ENCODE assay signal across 16 mouse cellular contexts in genomic region chr12:31263921-31264320, GRCm38 (mm10). TPM values are rescaled to one million over a fixed set of nuclear protein-coding genes. Genes with fewer than 3 reads are reported as not detected.
DNase-seq lines count a peak whose midpoint lies in the region; ATAC-seq and TF ChIP-seq lines count a peak whose summit lies in the region.
"Had no signal": no experiment of that assay in that cellular context is flagged by ENCODE, and none has a peak within 500 bp of the region (broad histone marks: within the 10 kb centered on the region; RNA-seq: fewer than 3 reads in every experiment).

No protein-coding gene starts in this region.

- no peaks in the 10 kb centered on the region for H3K27me3 ChIP-seq in heart, embryonic 11.5 days (ENCODE audit: control insufficient read depth, insufficient read depth, low read length)
- peaks cover 38% of the 10 kb centered on the region for H3K27me3 ChIP-seq in E14TG2a.4 (ENCODE audit: insufficient read depth, low read length)
- H3K27me3 ChIP-seq in liver, embryonic 11.5 days (replicated peaks; ENCODE audit: control insufficient read depth, insufficient read depth, low read length), result peaks cover 33% of the 10 kb centered on the region

- no peak overlapping the region for H3K27ac ChIP-seq in heart, embryonic 11.5 days (ENCODE audit: low read depth, low read length)
- no peak overlapping the region for H3K27ac ChIP-seq in liver, embryonic 11.5 days (ENCODE audit: low read depth, low read length)
- H3K27ac ChIP-seq: hindbrain, postnatal 0 days had no signal

- no peak for ATAC-seq in heart, embryonic 11.5 days (replicated peaks; ENCODE audit: insufficient number of reproducible peaks, low FRiP score, low TSS enrichment)
- no peak for ATAC-seq in liver, embryonic 11.5 days (replicated peaks; ENCODE audit: low FRiP score)

- no peak for TF ChIP-seq CTCF in E14TG2a.4 (conservative IDR thresholded peaks at IDR 0.05; ENCODE audit: low read length)

- H3K4me1 ChIP-seq in heart, embryonic 11.5 days (ENCODE audit: control insufficient read depth, insufficient read depth, low read length), result peaks cover 41% of the 10 kb centered on the region
- H3K4me1 ChIP-seq in E14TG2a.4 (replicated peaks; ENCODE audit: low read depth, low read length), result peaks cover 75% of the 10 kb centered on the region
- no peaks in the 10 kb centered on the region; the same call in 1 of the 2 replicates for H3K4me1 ChIP-seq in liver, embryonic 11.5 days (replicated peaks; ENCODE audit: control insufficient read depth, insufficient read depth, low read length)

- peak overlapping the region; percentile 78 for H3K4me2 ChIP-seq in heart, embryonic 11.5 days
- no peak overlapping the region for H3K4me2 ChIP-seq in liver, embryonic 11.5 days

- H3K4me3 ChIP-seq in heart, embryonic 11.5 days (ENCODE audit: low read depth, low read length), result no peak overlapping the region
- peak overlapping the region; percentile 87; the same call in 1 of the 2 replicates for H3K4me3 ChIP-seq in E14TG2a.4 (replicated peaks; ENCODE audit: low read length)
- H3K4me3 ChIP-seq in liver, embryonic 11.5 days (ENCODE audit: low read depth, low read length), result no peak overlapping the region

- DNase-seq in heart, adult 18-20 months, result no peak
- peak; percentile 89 for DNase-seq in kidney, adult 11 months
- peak; percentile 60 to 77 for DNase-seq in kidney, postnatal 4 days
- no peak for DNase-seq in liver, embryonic 11.5 days (ENCODE audit: low spot score)
- no peak for DNase-seq in urinary bladder, postnatal 4 days (ENCODE audit: low spot score in 2 of 2)
- DNase-seq in left cerebral cortex, adult 9 months (ENCODE audit: low spot score in 2 of 2), result no peak
- DNase-seq: adrenal gland, adult 2 months; gastrocnemius, postnatal 14 days; right cerebral cortex, adult 18-20 months had no signal

- WGBS in heart, embryonic 11.5 days (ENCODE audit: insufficient replicate concordance), result 39% methylated on average over 7 of the region's 7 CpGs
- WGBS in liver, embryonic 11.5 days, result 38% methylated on average over 7 of the region's 7 CpGs

- H3K36me3 ChIP-seq in heart, embryonic 11.5 days (ENCODE audit: control insufficient read depth, insufficient read depth, low read length), result no peaks in the 10 kb centered on the region
- H3K36me3 ChIP-seq in E14TG2a.4 (ENCODE audit: insufficient read depth, low read length), result peaks cover 23% of the 10 kb centered on the region
- H3K36me3 ChIP-seq in liver, embryonic 11.5 days (ENCODE audit: control insufficient read depth, insufficient read depth, low read length), result no peaks in the 10 kb centered on the region
- H3K36me3 ChIP-seq: forebrain, embryonic 10.5 days had no signal

- no peak overlapping the region for H3K9ac ChIP-seq in heart, embryonic 11.5 days (ENCODE audit: low read depth, low read length)
- H3K9ac ChIP-seq in liver, embryonic 11.5 days (ENCODE audit: low read depth, low read length), result no peak overlapping the region

- H3K9me3 ChIP-seq in heart, embryonic 11.5 days (replicated peaks; ENCODE audit: control insufficient read depth, low read length), result no peaks in the 10 kb centered on the region
- H3K9me3 ChIP-seq in E14TG2a.4 (ENCODE audit: low read length), result no peaks in the 10 kb centered on the region
- H3K9me3 ChIP-seq in liver, embryonic 11.5 days (ENCODE audit: control insufficient read depth, low read length), result no peaks in the 10 kb centered on the region
- H3K9me3 ChIP-seq: forebrain, embryonic 10.5 days had no signal

RNA-seq across cellular contexts. Expression of gene Lamb1, which starts 1.1 kb away (rescaled TPM):
- 67.4 and 92.3 TPM in 2 replicates for polyA plus RNA-seq in heart, embryonic 11.5 days (2014; fragmentation: Nextera tagmentation; extraction: Ambion mirVana)
- 10 to 100 TPM; 49.0 to 56.0 TPM for total RNA-seq in heart, adult 18-20 months (2021)
- 16.2 and 17.0 TPM in 2 replicates for polyA plus RNA-seq in liver, embryonic 11.5 days (2014; fragmentation: Nextera tagmentation; extraction: Ambion mirVana)

RNA-seq across cellular contexts. Expression of gene Gm6993, which starts 23.4 kb away (rescaled TPM):
- polyA plus RNA-seq in heart, embryonic 11.5 days (2014; fragmentation: Nextera tagmentation; extraction: Ambion mirVana), result not detected in 2 replicates
- not detected for total RNA-seq in heart, adult 18-20 months (2021)
- not detected in 2 replicates for polyA plus RNA-seq in liver, embryonic 11.5 days (2014; fragmentation: Nextera tagmentation; extraction: Ambion mirVana)
- total RNA-seq: adrenal gland, adult 2 months; gastrocnemius, postnatal 14 days; hindbrain, postnatal 0 days; layer of hippocampus, postnatal 25 days had no signal
- polyA plus RNA-seq: adrenal gland, adult 2 months; forebrain, embryonic 10.5 days; hindbrain, postnatal 0 days; liver, embryonic 16.5 days; neural tube, embryonic 11.5 days had no signal

Comparison
In these comparisons a context has a peak if more than half of its experiments do, and no peak if none do; other contexts are left out.
1. DNase-seq: peak in kidney, adult 11 months (single experiment) and kidney, postnatal 4 days (2 of 2); none in heart, adult 18-20 months (0 of 2), liver, embryonic 11.5 days (single experiment), urinary bladder, postnatal 4 days (0 of 2) and left cerebral cortex, adult 9 months (0 of 2).